Mouse (Mus musculus) cerebellum, adult 11 months (tissue): ENCODE data around the gene March5.
"Not testable (repeated sequence)": the region's sequence is repeated elsewhere in the genome, so short reads cannot be mapped to it uniquely, and the experiment has no call there.

ENCODE experiments used
- DNase-seq: peaks from one replicate; pipeline ENCODE4 v3.0.0; 2022

March5 gene

DNA sequence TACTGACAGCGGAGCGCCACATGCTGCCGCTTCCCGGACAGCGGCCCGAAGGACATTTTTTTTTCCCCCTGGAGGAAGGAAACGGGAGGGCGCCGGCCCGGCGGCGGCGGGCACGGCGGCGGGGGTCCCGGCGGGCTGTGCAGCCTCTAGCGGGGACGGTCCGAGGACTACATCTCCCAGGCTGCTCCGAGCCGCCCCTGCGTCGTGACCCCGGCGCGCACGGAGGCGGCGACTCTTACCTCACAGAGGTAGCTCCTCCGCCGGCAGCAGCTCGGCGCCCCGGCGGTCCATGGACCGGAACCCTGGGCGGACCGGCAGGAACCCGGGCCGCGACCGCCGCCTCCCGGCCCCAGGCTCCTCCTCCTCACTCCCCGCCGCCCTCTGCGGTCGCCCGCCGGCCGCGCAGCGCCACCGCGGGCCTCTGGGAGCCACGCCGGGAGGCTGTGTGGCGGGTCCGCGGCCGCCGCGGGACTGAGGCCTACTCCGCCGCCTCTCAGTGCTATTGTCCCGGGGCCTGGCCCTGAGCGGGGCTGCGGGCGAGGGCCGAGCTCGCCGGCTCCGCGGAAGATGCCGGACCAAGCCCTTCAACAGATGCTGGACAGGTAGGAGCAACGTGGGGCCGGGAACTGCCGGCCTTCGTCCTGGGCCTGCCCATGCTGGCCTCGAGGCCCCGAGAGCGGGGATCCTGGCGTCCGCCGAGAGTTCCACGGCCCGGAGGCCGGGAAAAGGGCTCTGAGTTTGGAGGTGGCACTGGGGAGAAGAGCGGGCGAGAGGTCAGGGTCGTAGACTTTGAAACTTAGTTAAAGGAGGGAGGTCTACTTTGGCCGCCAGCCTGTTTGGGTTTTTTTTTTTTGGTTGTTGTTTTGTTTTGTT, at the start of gene March5:
Gene March5, plus strand, starts transcription at position 241 of the 873 bp plus-strand sequence.
- DNase-seq = peak; percentile 86

DNA sequence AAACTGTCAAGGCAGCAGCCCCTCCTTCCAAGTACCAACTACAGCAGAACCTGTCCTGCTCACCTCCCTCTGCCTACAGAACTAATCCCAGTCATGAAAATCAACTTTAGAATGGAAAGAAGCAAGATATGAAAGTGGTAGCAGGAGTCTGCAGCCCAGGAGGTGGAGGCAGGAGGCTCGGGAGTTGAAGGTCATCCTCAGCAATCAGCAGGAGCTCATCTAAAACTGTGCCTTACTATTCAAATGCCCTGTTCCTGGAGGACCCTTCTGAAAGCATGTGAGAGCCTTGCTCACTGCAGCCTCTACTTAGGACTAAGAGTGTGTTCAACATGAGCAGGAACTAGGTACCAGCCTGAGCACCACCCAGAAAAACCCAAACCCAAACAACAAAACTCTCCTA, 35.2 kb upstream of the March5 start:
- no peak for DNase-seq

DNA sequence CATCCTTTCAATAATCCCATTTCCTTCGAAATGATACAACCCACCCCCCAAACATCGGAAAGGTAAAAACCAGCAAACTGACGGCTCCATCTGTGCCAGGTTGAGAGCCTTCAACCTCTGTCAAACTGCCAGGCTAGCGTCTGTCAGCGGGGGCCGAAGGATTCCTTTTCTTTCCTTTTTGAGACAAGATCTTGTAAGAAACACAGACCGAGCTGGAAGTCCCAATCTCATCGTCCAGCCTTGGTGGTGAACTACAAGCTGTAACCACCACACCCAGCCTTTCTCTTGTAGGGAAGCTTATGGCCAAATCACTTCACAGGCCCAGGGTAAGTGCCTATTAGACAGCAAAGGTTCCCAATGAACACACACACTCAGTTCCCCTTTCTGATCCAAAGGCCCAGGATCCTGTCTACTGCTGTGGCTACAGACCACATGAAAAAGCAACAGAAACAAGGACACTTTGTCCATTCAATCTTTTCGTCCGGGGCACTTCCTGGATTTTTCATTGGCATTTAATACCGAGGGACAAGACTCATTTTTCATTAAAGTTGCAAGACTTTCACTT, 34.7 kb upstream of the March5 start:
- DNase-seq = peak; percentile 28

DNA sequence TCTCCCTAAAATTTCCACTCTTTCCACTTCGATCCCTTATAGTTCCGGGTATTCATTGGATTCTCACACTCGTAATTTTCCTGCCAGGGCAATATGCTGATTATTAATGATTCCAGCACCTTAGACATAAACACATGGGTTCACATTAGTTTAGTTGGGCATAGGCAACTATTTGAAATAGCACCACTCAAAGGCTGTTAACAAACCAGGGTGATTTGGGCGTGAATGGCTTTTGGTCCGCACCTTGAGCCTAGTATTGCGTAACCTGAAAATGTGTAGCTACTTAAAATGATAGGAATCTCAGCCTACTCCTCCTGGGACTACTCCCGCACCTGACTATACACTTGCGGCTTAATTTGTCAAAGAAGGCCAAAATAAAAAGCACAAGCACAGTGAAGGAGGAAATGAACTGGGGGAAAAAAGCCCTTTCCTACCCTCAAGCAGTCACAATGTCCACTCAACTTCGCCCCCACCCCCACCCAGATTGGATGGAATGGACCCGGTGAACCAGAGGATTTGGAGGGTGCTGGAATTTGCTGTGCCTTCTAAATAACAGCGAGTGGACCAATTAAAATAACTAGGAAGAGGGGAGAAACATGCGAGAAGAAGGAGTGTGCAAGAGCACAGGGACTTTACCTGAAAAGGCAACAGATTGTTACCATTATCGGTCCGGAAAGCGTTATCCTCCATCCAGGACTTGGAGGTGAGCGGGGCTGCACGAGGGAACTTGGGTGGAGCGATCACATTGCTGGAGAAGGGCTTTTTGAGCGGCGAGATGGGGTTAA, 33.8 kb upstream of the March5 start:
- DNase-seq = no peak

DNA sequence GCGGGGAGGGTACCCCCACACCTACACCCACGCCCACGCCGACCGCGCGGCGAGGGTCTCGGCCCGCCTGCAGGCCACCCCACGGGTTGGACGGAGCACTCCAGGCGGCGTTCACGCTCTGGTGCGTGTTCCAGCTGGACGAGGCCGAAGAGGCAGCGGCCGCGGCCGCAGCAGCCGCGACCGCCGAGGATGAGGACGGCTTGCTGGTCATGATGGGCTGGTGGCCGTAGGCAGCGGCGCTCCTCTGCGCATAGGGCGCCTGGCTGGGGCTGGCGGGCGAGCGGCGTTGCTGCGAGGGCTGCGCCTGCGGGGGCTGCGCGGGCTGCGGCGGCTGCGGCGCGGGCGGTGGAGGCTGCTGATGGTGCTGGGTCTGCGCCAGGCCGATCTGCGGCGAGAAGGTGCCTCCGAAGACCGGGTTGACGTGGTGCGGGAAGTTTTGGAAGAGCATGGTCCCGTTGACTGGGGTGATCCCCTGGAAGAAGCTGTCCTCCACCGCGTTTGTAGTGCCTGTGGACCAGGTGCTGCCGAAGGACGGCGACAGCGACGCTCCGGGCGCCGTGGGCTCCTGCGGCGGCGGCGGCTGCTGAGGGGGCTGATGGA, 33.1 kb upstream of the March5 start:
- DNase-seq = peak; percentile 69

DNA sequence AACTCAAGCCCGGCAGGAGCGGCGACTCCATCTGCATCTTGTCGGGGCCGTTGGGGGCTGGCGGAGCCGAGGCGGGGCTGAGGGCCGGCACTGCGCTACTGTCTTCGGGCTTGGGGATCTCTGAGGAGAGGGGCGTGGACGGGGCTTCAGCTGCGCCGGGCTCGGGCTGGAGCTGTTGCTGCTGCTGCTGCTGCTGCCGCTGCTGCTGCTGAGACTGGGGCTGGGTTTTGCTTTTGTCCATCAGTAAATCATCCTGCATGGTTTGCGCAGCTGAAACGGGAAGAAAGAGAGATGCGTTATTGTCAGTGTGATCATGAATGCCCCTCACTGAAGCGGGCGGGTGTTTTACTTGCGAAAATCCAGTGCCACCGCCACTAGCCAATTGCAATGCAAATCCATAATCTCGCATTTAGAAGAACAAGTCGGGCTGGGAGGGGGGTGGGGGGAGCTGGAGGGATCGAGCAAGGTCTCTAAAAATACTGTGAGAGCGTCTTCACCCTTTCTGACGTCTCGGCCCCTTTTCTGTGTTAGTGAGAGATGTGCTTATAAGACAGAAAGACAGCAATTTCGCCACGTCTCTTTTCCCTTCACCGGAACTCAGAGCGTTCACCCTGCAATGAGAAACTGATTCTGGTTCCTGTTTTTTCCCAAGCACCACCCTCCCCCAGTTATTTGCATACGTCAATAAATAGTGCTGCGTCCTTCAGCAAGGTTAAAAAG, 32.5 kb upstream of the March5 start:
- DNase-seq = peak; percentile 53

DNA sequence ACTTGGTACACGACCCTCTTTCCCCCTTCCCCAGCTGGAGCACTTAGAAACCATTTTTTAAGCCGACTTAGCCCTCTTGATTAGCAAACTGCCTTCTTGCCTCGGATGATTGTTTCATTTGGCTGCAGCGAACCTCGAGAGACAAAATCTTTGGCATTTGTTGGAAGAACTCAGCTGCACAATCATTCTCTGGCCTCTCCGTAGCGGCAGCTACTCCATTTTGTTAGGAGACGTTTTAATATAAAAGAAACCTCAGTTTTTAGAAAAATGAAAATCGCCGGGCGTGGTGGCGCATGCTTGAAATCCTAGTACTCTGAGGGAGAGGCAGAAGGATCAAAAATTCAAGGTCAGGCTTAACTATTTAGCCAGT, 31.9 kb upstream of the March5 start:
- peak; percentile 48 for DNase-seq

DNA sequence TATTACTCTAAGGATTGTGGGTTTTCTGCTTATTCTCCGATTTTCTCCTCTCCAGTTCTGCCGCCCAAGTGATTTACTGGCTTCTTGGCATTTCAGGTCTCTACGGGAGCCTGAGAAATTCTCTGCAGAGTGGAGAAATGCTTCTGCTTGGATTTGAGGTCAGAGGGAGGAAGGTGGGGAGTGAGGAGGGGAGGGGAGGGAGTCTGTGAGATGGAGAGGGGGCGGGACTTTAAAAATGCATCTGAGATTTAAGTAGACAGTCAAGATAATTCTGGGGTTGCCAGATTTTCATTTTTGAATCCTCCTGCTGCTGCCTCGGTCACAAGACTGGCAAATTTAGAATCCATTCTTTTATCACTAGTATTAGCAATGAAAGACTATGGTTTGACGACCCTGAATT, 31.4 kb upstream of the March5 start:
- peak; percentile 38 for DNase-seq

DNA sequence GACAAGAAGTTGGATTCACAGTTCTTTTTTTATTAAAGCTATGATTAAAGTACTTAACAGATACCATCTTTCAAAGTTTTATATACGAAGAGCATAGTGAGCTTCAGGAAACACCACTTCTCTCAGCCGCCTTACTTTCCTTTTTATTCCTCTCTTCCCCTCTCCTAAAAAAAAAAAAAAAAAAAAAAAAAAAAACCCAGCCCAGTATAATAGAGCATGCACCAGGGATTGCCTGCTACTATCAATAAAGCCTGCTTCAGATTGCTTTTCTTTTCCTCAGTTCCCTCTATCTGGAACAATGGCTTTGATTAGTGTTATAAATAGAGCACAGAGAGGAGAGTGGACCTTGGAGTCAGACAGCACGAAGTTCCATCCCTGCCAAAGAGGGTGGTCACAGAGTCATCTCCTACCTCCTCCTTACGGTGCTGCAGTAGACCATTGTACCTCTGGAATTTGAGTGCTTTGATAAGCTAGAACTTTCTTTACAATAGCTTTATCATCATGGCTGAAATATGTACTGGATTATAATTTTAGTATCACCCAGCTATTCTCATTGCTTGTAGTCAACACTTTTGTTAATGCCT, 30.4 kb upstream of the March5 start:
- no peak for DNase-seq

DNA sequence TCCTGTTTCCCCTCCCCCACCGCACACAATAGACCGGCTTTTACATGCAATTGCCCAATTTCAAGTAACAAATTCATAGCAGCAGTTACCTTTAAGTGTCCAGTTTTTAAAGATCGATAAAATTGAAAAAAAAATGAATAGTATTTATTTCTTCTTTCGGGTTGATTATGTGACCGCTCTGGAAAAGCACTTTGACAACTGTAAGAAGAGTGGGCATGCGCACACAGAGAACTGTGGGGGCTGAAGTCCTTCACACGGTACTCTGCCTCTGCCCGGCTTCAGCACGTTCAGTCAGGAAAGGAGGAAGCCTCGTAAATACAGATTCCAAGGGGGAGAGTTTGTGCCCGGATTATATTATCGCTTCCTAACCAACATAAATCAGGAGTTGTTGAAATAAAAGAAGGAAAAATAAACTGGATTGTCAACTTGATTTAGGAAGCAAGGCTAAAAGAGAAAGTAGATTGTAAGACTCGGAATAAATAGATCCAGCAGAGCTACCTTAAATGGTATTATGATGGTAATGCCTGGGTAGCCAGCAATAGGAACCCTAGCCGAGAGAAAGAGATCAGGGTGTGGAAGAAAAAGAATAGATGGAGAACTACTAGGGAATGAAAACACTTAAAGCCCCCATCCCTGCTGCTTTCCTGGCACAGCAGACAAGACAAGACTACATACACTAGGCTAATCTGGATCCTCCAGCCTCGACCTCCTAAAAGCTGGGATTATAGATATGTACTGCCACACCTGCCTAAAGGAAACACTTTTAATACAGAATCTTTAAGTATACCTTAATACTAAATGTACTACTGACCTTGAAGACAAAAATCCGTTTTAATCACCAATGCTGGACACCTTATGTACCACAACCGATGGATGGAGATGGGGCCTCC, 29.3 kb upstream of the March5 start:
- peak; percentile 55 for DNase-seq

DNA sequence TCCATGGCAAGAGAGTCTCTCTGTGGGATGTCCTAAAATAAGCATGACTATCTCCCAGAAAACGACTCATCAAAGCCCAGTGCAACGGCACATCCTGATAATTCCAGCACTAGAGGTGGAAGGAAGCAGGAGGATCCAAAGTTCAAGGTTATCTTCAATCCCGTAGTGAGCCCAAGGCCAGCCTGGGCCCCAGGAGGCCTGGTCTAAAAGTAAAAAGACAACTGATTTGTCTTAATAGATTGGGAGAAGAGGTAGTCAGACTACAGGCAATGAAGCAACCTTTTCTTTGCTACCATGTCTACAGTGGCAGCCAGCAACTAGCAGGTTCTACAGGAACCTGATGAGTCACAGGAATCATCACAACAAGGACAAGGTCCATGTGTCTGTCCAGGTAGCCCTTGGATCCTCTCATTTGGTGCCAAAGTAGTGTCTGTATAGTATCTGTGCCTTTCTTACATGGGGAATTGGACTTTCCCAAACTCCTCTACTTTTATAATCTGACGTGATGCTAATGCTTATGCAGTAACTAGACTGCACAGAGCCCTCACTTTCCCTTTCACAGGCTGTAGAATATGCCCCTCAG, 18.9 kb upstream of the March5 start:
- no peak for DNase-seq

DNA sequence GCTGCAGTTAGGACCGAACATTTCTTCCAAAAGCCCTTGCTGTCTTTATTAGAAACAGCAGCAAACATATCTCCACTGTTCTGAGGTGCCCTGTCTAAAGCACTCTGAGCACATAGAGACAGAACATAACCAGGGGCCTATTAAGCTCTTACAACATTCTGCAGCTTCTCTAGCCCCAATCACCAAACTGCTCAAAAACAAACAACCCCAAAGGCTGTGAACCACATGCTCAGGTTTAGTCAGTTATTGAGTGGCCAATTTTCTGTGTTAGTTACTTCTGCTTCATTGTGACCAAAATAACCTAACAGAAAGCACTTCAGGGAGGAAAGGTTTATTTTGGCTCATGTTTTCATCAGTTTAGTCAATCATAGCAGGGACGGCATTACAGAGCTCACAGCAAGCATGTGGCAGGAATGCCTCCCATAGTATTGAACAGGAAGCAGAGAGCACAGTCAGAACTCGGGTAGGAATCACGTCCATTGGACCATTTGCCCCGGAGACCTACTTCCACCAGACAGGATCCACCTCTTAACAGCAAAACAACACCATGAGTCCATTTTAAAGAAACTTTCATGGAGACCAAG, 14.8 kb upstream of the March5 start:
- DNase-seq = no peak

DNA sequence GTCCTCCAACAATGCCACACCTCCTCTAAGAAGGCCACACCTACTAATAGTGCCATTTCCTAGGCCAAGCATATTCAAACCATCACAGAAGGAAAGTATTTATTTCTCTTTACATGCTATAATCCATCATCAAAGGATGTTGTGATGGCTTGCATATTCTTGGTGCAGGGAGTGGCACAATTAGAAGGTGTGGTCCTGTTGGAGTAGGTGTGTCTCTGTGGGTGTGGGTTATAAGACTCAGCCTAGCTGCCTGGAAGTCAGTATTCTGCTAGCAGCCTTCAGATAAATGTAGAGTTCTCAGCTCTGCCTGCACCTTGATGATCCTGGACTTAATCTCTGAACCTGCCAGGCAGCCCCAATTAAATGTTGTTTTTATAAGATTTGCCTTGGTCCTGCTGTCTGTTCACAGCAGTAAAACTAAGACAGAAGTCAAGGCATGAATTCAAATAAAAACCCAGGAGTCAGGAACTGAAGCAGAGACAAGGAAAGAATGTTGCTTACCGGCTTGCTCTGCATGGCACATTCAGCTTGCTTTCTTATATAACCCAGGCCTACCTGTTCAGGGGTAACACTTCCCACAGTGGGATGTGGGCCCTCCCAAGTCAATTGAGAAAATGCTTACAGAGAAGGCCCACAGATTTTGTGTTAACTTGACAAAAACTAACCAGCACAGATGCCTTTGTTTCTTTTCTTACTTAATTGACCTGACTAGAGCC, 9.0 kb upstream of the March5 start:
- DNase-seq = no peak

DNA sequence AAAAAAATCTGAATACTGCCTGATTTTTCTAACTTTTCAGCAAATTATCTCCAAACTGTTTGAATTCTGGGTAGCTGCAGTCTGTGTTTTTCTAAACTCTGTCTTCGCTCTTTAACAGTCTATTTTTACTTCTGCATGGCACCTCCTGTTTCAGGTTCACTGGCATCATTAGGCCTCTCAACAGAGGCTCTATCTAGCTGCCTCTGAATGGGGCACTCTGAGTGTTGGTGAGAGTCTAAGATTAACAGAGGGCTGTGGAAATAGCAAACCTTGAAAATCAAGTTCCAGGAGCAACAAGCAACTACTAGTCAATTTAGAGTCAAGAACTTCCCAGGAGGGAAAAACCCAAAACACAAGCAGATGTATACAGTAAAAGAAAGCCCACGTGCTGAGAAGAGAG, 7.5 kb upstream of the March5 start:
- no peak for DNase-seq

DNA sequence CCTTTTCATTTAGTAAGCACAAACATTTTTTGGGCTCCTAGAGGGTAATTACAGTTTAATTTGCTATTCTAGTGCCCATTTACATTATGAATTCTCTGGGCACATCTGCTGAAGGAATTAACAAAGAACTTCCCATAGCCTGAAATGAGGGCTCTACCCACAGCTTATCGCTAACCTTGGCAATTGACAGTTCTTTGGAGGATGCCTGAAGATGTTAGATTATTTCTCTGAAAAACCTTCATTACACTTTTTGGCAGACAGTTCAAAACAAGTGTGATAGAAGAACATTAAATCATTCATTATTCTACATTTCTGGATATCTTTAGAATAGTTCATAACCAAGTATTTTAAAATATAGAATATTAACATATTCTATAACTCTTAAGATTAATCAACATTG, 4.0 kb upstream of the March5 start:
- DNase-seq = no peak

DNA sequence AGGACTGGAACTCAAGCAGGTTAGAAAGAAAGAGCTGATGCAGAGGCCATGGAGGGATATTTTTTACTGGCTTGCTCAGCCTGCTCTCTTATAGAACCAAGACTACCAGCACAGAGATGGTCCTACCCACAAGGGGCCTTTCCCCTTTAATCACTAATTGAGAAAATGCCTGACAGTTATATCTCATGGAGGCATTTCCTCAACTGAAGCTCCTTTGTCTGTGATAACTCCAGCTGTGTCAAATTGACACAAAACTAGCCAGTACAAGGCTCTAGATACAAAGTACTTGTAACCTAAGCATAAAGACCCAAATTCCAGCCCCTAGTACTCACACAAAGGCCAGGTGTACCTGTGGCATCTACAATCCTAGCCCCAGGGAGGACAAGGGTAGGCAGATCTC, 2.2 kb upstream of the March5 start:
- not testable (repeated sequence) for DNase-seq

DNA sequence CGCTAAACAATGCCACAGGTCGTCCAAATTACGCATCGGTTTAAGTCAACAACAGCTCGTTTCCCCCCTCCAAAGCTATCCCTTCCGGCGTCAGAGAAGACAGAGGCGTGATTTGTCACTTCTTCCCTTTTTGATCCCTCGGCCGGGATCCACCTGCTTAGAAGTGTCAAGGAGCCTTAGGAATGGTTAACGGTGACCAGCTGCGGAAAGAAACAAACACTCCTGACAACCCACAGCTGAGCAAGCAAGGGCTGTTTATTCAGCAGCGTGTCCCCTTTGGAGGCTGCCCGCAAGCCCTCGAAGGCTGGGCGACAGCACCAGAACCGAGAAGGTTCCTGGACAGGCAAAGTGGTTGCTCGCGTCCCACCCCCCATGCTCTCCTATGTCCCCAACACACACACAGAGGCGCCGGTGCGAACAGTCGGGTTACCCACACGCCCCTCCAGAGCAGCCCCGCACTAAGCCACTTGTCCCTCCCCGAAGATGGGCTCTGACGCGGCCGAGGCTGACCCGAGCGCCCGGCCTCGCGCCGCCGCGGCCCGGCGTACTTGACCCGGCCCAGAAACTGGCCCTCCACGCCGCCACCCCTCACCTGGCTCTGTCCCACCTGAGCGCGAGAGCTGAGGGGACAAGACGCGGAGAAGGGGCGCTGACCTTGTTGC, 571 bp upstream of the March5 start:
- DNase-seq = no peak

DNA sequence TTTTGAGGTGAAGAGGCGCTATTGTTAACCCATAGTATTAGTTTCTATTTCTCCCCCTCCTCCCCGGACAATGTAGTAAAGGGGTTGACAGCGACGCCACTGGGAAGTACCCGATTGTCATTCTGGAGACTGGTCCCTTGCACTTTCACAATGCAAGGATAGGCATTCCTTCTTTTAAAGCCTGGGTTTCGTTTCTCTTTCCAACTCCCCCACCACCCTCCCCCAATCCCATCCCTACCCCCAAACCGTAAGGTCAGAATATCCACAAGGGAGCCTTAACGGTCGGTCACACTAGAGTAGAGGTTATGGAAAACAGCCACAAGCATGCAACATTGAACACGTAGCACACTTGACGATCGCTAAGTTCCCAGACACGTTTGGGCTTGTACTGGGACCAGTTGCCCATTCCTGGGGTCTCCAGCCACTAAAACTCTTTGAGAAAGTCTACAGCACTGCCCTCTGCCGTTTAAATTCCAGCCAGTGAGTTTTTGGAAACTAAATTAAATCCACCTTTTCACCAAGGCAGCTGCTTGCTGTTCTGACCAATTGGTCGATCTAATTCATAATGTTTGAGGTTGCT, 923 bp downstream of the March5 start, which contains the start of gene Cpeb3:
Gene Cpeb3, minus strand, starts transcription at position 426 of the 580 bp plus-strand sequence.
- DNase-seq = no peak

DNA sequence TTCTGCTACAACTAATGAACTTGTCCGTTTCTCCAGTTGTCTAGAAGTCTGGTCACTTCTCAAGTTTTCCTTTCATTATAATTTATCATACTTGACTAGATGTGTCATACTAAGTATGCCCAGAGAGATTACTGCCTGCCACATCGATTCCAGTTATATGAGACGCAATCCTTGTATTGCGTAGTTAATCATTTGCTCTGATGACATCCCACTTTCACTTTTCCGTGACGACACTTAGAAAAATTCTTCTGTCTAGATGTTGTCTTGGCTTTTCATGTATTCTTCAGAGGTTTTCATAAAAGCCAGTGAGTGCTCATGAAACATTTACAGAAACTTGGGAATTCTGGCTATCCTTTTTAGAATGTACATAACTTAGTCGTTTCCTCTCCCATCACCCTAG, 1.6 kb downstream of the March5 start:
- DNase-seq = no peak
